15 mouse cellular contexts compared by ENCODE assay signal in the genomic region with DNA sequence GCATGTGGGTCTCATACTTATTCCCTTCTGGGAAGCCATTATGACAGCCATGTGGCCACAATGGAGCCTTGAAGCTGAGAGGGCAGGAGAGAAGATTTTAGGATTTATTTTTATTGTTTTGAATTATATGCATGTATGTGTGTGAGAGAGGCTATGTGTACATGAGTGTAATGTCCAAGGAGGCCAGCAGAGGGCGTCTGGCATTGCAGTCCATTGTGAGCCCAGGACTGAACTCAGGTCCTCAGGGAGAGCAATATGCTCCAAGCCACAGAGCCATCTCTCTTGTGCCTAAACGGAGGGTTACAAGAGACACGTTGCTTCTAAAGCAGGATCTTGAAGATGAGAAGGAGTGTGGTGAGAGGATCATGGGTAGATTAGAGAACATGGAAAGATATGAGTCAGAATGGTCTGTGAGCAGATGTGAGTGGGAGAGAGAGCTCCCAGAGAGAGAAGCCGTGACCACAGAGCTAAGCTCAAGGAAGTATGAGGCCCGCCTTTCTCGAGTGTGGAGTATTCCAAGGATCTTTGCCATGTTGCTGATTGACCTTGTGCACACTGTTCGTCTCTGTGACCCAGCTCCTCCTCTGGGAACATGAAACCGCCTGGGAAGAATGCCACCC.
DNase-seq lines count a peak whose midpoint lies in the region; ATAC-seq and TF ChIP-seq lines count a peak whose summit lies in the region.
"Had no signal": no experiment of that assay in that cellular context is flagged by ENCODE, and none has a peak within 500 bp of the region (broad histone marks: within the 10 kb centered on the region; RNA-seq: fewer than 3 reads in every experiment).

No protein-coding gene starts in this region.

- no peaks in the 10 kb centered on the region for H3K9me3 ChIP-seq in intestine, postnatal 0 days (ENCODE audit: control insufficient read depth)
- no peaks in the 10 kb centered on the region for H3K9me3 ChIP-seq in intestine, embryonic 16.5 days (ENCODE audit: control insufficient read depth, low read length)

- peak; percentile 43 for TF ChIP-seq CTCF in intestine, postnatal 0 days (IDR thresholded peaks at IDR 0.05; ENCODE audit: low read depth)
- TF ChIP-seq CTCF in testis, adult 2 months (IDR thresholded peaks at IDR 0.05; ENCODE audit: control insufficient read depth, insufficient read depth, insufficient replicate concordance, low read depth, low read length): peak; percentile 70; the same call in 1 of the 2 replicates
- peak; percentile 46; the same call in 1 of the 2 replicates for TF ChIP-seq CTCF in brain, embryonic 14.5 days (IDR thresholded peaks at IDR 0.05; ENCODE audit: borderline replicate concordance, extremely low read depth, insufficient read depth, insufficient read length)

- WGBS in intestine, postnatal 0 days: 85% methylated on average over 8 of the region's 8 CpGs
- WGBS in intestine, embryonic 16.5 days: 89% methylated on average over 8 of the region's 8 CpGs

- H3K27ac ChIP-seq in intestine, postnatal 0 days (ENCODE audit: low read depth, low read length): no peak overlapping the region
- H3K27ac ChIP-seq in intestine, embryonic 16.5 days (ENCODE audit: low read length): no peak overlapping the region
- H3K27ac ChIP-seq in testis, adult 2 months (ENCODE audit: control insufficient read depth, insufficient read depth, low read depth, low read length): no peak overlapping the region

- no peaks in the 10 kb centered on the region for H3K36me3 ChIP-seq in intestine, postnatal 0 days (ENCODE audit: control insufficient read depth, insufficient read depth)
- H3K36me3 ChIP-seq in intestine, embryonic 16.5 days (ENCODE audit: control insufficient read depth, insufficient read depth, low read length): no peaks in the 10 kb centered on the region
- H3K36me3 ChIP-seq in testis, adult 2 months (ENCODE audit: control insufficient read depth, insufficient read depth, low read length): no peaks in the 10 kb centered on the region

- ATAC-seq in intestine, postnatal 0 days: no peak
- no peak for ATAC-seq in intestine, embryonic 16.5 days

- TF ChIP-seq POLR2A in testis, adult 2 months (IDR thresholded peaks at IDR 0.05; ENCODE audit: control insufficient read depth, low read depth, low read length): no peak
- no peak for TF ChIP-seq POLR2A in brain, embryonic 14.5 days (IDR thresholded peaks at IDR 0.05; ENCODE audit: borderline replicate concordance, extremely low read depth, insufficient read depth, insufficient read length, poor library complexity, severe bottlenecking)

- no peaks in the 10 kb centered on the region for H3K4me1 ChIP-seq in intestine, postnatal 0 days (replicated peaks; ENCODE audit: control insufficient read depth, insufficient read depth, low read length)
- H3K4me1 ChIP-seq in intestine, embryonic 16.5 days (ENCODE audit: control insufficient read depth, insufficient read depth, low read length): peaks cover 7% of the 10 kb centered on the region; the same call in 1 of the 2 replicates
- H3K4me1 ChIP-seq in testis, adult 2 months (ENCODE audit: control insufficient read depth, insufficient read depth, low read length): no peaks in the 10 kb centered on the region
- H3K4me1 ChIP-seq: megakaryocyte, embryonic 14.5 days had no signal

- no peak for DNase-seq in testis, postnatal 14 days (ENCODE audit: low spot score)
- no peak for DNase-seq in brain, embryonic 14.5 days (ENCODE audit: low read depth)
- DNase-seq in kidney, postnatal 4 days: no peak
- DNase-seq in thymus, postnatal 36 days: no peak
- DNase-seq: adrenal gland, adult 8-10 months; gastrocnemius, postnatal 36 days; heart, postnatal 36 days; kidney, adult 18-20 months; layer of hippocampus, adult 9-11 months had no signal

- H3K4me3 ChIP-seq in intestine, postnatal 0 days (ENCODE audit: low read depth, low read length): no peak overlapping the region
- H3K4me3 ChIP-seq in intestine, embryonic 16.5 days (ENCODE audit: low read length): no peak overlapping the region
- no peak overlapping the region for H3K4me3 ChIP-seq in testis, adult 2 months (ENCODE audit: control insufficient read depth, low read depth, low read length)
- H3K4me3 ChIP-seq: erythroblast, embryonic 14.5 days; megakaryocyte, embryonic 14.5 days; myocyte had no signal

- H3K9ac ChIP-seq in intestine, postnatal 0 days (ENCODE audit: low read depth, low read length): no peak overlapping the region
- no peak overlapping the region for H3K9ac ChIP-seq in intestine, embryonic 16.5 days (ENCODE audit: low read depth, low read length)

- H3K27me3 ChIP-seq in intestine, postnatal 0 days (replicated peaks; ENCODE audit: control insufficient read depth, insufficient read depth, low read length): no peaks in the 10 kb centered on the region
- no peaks in the 10 kb centered on the region for H3K27me3 ChIP-seq in intestine, embryonic 16.5 days (replicated peaks; ENCODE audit: control insufficient read depth, insufficient read depth, low read length)
- no peaks in the 10 kb centered on the region for H3K27me3 ChIP-seq in testis, adult 2 months (ENCODE audit: control insufficient read depth, insufficient read depth, low read length)
- H3K27me3 ChIP-seq: megakaryocyte, embryonic 14.5 days had no signal

- H3K4me2 ChIP-seq in intestine, postnatal 0 days (replicated peaks; ENCODE audit: low read depth): no peak overlapping the region
- H3K4me2 ChIP-seq in intestine, embryonic 16.5 days (ENCODE audit: low read depth, low read length): no peak overlapping the region
